Mouse (Mus musculus) intestine, embryonic 14.5 days (tissue): ENCODE results near the gene Rcan2. TPM values are rescaled to one million over a fixed set of nuclear protein-coding genes. Genes with fewer than 3 reads are reported as not detected.
A peak's percentile ranks its signal among the peaks of the same experiment; 100 is the strongest.

Experiments
- ATAC-seq: fragments of 200-750 bp; cut with Nextera tagmentation; replicated peaks from 2 replicates; pipeline ENCODE4 v1.8.0; 2017; ENCODE audit warnings: low read depth, moderate number of reproducible peaks, moderate TSS enrichment, moderate library complexity; ENCODE audit not compliant: low FRiP score, low TSS enrichment
- DNase-seq: peaks from one replicate; pipeline ENCODE4 v3.0.0-alpha.2; 2018; ENCODE audit warnings: low spot score
- H3K27ac ChIP-seq: fragments of 300-500 bp; sonication (generic); 2 replicates; pipeline ENCODE4 v1.5.1; 2014; ENCODE audit warnings: low read depth, mild to moderate bottlenecking, control low read depth
- H3K27me3 ChIP-seq: fragments of 300-500 bp; sonication (generic); replicated peaks from 2 replicates; pipeline ENCODE4 v1.6.1; 2014; ENCODE audit warnings: low read length, control low read depth; ENCODE audit not compliant: control insufficient read depth, insufficient read depth
- H3K36me3 ChIP-seq: fragments of 300-500 bp; sonication (generic); 2 replicates; pipeline ENCODE4 v1.6.1; 2014; ENCODE audit warnings: low read length, control low read depth; ENCODE audit not compliant: control insufficient read depth, insufficient read depth
- H3K4me1 ChIP-seq: fragments of 300-500 bp; sonication (generic); replicated peaks from 2 replicates; pipeline ENCODE4 v1.6.1; 2014; ENCODE audit warnings: low read length, control low read depth, mixed read lengths; ENCODE audit not compliant: control insufficient read depth, insufficient read depth
- H3K4me2 ChIP-seq: fragments of 300-500 bp; sonication (generic); 2 replicates; pipeline ENCODE4 v1.6.1; 2014; ENCODE audit warnings: low read length
- H3K4me3 ChIP-seq: fragments of 300-500 bp; sonication (generic); 2 replicates; pipeline ENCODE4 v1.5.1; 2014; ENCODE audit warnings: low read depth, low read length, control low read depth, mixed read lengths
- H3K9ac ChIP-seq: fragments of 300-500 bp; sonication (generic); 2 replicates; pipeline ENCODE4 v1.6.1; 2014; ENCODE audit warnings: mild to moderate bottlenecking, low read length
- H3K9me3 ChIP-seq: fragments of 300-500 bp; sonication (generic); 2 replicates; pipeline ENCODE4 v1.6.1; 2016; ENCODE audit warnings: low read length, control low read depth; ENCODE audit not compliant: control insufficient read depth
- WGBS: fragments of 180-500 bp; shearing (Covaris S2); extraction: QIAGEN DNeasy Blood & Tissue Kit; methylation state at CpG from one replicate; pipeline ENCODE4 v1.1.7; 2014; 5-methylcytosine and 5-hydroxymethylcytosine counted together
- polyA plus RNA-seq: library from polyadenylated mRNA; unstranded; fragments of >200 nt; fragmentation: Nextera tagmentation; extraction: Ambion mirVana; gene quantifications from 2 replicates; pipeline ENCODE4 v1.2.1, GENCODE M21; 2014

Rcan2 gene
- polyA plus RNA-seq, 1 experiment from 2014 or later: 7.1 TPM

DNA sequence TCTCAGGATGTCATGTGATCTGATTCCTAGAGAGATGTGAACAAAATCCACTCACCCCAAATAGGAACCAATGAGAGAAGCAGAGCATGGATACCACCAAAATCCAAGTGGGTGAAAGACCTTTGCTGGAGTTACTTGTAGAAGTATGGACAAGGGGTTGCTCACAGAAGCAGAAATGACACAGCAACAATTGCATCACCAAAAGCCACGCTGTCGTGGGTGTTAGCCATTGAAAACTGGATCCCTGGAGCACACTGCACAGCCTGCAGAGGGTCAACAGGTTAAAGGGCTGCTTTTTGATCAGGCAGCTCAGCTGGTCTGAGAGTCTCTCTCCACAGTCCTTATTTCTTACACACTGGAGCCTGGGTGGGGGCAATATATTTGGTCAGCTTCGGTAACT is 274.4 kb downstream of the Rcan2 start:
- no peaks in the 10 kb centered on the region for H3K9me3 ChIP-seq
- H3K4me3 ChIP-seq: no peak overlapping the region
- no peak for DNase-seq
- no peaks in the 10 kb centered on the region for H3K36me3 ChIP-seq
- no peaks in the 10 kb centered on the region for H3K27me3 ChIP-seq
- H3K4me1 ChIP-seq: no peaks in the 10 kb centered on the region
- no peak overlapping the region for H3K9ac ChIP-seq
- no peak for ATAC-seq
- no peak overlapping the region for H3K4me2 ChIP-seq
- WGBS: 86% methylated on average over 3 of the region's 3 CpGs
- no peak overlapping the region for H3K27ac ChIP-seq

DNA sequence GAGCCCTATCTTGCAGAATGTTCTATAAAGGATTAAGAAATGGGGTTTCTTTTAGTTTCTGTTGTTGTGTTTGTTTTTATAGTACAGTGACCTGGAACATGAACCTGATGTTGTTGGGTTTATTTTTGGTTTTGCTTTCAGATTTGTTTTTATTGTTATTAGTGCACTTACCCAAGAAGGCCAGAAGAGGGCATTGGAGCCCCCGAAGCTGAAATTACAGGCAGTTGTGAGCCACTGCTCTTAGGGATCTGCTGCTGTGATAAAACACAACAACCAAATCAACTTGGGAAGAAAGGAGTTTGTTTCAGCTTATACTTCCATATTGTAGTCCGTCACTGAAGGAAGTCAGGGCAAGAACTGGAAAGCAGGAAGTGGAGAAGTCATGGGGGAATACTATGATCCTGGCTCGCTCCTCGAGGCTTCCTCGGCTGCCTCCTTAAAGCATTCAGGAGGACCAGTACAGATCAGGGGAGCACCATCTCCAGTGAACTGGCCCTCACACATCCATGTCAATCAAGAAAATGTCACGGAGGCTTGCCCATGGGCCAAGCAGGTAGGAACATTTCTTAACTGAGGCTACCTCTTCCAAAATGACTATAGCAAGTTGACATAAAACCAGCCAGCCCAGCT is 275.0 kb downstream of the Rcan2 start:
- Histone ChIP-seq H3K4me3 (no peak overlapping the region), H3K36me3 (no peaks in the 10 kb centered on the region), H3K4me2 (no peak overlapping the region), H3K27ac (no peak overlapping the region), H3K9me3 (no peaks in the 10 kb centered on the region), H3K4me1 (no peaks in the 10 kb centered on the region), H3K9ac (no peak overlapping the region), H3K27me3 (no peaks in the 10 kb centered on the region)
- 58% methylated on average over 6 of the region's 6 CpGs for WGBS
- ATAC-seq (no peak), DNase-seq (no peak)

DNA sequence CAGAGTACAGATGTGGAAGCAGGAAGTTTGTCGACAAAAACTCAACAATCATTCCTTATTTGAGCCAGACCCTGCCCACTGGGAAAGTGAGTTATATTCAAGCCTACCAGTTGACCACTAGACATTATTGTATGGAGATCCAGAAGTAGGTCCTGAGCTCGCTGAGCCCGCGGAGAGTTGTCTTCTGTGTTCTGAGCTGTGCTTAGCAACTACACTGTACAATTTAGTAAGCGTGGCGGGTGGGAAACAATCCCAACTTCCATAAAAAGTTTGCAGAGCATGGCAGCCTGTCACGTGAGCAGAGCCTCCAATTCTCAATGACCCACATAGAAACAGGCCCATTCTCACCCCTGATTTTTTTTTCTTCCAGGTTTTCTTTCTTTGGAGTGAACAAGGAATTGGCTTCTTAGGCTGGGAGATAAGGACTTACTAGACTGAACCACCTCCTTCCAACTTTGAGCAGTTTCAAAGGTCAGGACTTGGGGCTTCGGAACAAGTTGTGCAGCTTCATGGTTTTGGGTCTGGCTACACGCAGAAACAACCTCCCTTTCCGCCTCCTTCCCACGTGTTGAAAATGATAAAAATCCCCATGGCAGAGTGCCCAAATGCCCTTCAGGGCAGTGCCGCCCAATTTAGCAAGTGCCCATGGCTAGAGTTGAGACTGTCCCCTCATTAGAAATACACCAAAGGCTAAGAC is 276.1 kb downstream of the Rcan2 start:
- no peak overlapping the region for H3K4me2 ChIP-seq
- 79% methylated on average over 12 of the region's 12 CpGs for WGBS
- no peak overlapping the region for H3K9ac ChIP-seq
- no peaks in the 10 kb centered on the region for H3K27me3 ChIP-seq
- no peaks in the 10 kb centered on the region for H3K4me1 ChIP-seq
- no peaks in the 10 kb centered on the region for H3K9me3 ChIP-seq
- no peak overlapping the region for H3K4me3 ChIP-seq
- no peak overlapping the region for H3K27ac ChIP-seq
- no peaks in the 10 kb centered on the region for H3K36me3 ChIP-seq
- DNase-seq (no peak), ATAC-seq (no peak)

DNA sequence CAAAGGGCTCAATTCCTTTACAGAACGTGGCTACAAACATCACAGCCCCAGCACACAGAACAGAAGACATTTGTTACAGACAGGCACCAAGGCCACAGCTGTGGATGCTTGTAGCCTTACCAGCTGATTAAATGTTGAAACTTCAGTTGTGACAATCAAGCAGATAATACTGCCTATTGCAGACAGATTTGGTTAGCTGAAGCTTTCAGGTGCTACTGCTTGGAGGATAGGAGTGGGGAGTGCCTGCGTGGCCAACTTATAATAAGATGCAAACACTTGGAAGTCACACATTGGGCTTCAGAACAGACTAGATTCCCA is 276.7 kb downstream of the Rcan2 start:
- H3K27ac ChIP-seq: no peak overlapping the region
- no peaks in the 10 kb centered on the region for H3K9me3 ChIP-seq
- H3K9ac ChIP-seq: no peak overlapping the region
- 72% methylated on average over 2 of the region's 2 CpGs for WGBS
- no peaks in the 10 kb centered on the region for H3K4me1 ChIP-seq
- no peak overlapping the region for H3K4me2 ChIP-seq
- H3K36me3 ChIP-seq: no peaks in the 10 kb centered on the region
- no peaks in the 10 kb centered on the region for H3K27me3 ChIP-seq
- ATAC-seq (no peak), DNase-seq (no peak)
- H3K4me3 ChIP-seq: no peak overlapping the region

DNA sequence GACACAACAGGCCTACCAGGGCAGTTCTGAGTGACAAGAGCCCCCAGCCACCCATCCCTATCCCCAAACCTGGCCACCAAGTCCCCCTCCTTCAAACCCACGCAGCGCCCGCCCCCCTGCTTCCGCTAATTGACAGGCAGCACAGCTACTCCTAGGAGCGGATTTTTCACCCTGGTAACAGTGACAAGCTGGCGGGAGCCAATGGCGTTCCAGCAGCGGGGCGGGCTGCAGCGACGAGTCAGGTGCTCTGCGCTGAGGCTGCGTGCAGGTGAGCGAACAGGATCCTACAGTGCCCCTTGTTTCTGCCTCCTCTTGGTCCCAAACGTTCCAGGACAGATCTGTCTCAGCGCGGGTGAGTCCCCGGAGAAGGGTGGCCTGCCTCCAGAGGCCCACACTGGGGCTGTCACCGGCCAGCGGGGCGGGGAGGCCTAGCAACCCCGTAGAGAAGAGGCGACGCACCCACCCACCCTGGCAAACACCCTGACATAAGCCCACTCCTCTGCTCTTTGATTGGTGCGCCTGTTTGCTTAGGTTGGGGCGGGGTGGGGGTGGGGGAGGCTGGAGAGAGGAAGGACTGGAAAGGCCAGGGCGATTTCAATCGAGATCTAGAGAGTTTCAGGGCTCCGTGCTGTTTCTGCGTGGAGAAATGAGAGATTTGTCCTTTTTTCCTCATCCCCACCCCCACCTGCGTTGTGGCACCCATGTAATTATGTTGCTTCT is 277.6 kb downstream of the Rcan2 start, which contains the start of gene Enpp5:
Gene Enpp5, plus strand, starts transcription at position 183 of the 720 bp plus-strand sequence.
- Histone ChIP-seq H3K9me3 (no peaks in the 10 kb centered on the region), H3K4me2 (peak within 1 kb of the TSS; percentile 63), H3K4me1 (no peaks in the 10 kb centered on the region), H3K9ac (peak within 1 kb of the TSS; percentile 51), H3K27ac (peak within 1 kb of the TSS; percentile 73), H3K27me3 (no peaks in the 10 kb centered on the region), H3K4me3 (peak within 1 kb of the TSS; percentile 59), H3K36me3 (no peaks in the 10 kb centered on the region)
- DNase-seq: peak; percentile 86
- peak; percentile 97 for ATAC-seq
- 1% methylated on average over 31 of the region's 31 CpGs for WGBS

DNA sequence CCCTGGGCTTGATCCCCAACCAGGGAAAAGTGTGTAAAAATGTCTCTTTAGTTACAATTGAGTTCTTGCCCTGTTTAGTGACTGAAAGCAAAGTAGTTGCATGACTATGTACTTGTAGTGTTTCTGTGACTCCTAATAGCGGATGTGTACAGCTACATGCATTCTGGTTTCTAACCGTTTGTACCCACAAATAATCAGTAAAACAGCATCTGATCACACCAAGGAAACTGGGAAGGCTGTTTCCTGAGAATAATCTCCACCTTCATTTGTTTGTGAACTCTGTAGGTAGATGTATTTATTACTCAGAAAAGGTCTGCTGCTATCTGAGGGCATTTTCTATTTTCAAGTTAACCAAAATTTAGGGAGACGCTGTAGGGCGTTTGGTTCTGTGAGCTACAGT is 282.0 kb downstream of the Rcan2 start:
- Histone ChIP-seq H3K9ac (no peak overlapping the region), H3K27ac (no peak overlapping the region), H3K4me1 (no peaks in the 10 kb centered on the region), H3K4me2 (no peak overlapping the region), H3K27me3 (no peaks in the 10 kb centered on the region), H3K36me3 (0 out of 2 replicates have a peak, but pooled peaks cover 8% of the 10 kb centered on the region), H3K9me3 (no peaks in the 10 kb centered on the region), H3K4me3 (no peak overlapping the region)
- peak; percentile 28 for DNase-seq
- 88% methylated on average over 4 of the region's 4 CpGs for WGBS
- ATAC-seq: no peak

DNA sequence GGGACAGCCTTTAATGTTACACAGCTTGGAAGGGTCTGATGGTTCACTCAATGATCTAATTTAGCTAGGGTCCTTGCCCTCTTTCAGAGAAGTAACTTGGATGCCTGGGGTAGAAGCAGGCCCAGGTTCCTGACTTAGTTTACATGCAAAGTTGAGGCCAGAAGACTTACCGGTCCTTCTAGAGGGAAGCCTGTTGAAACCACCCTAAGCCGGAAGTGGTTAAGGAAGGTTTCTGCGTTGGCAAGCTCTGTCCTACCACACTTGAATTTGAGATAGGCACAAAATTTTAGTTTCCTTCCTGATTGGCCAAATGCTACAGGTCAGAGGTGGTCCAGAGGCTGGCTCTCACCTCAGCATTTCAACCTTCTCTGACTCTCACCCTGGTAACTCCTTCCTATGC is 287.1 kb downstream of the Rcan2 start:
- Histone ChIP-seq H3K4me1 (no peaks in the 10 kb centered on the region), H3K27ac (no peak overlapping the region), H3K4me3 (no peak overlapping the region), H3K4me2 (no peak overlapping the region), H3K27me3 (no peaks in the 10 kb centered on the region), H3K36me3 (0 out of 2 replicates have a peak, but pooled peaks cover 8% of the 10 kb centered on the region), H3K9me3 (no peaks in the 10 kb centered on the region), H3K9ac (no peak overlapping the region)
- DNase-seq (peak; percentile 16), ATAC-seq (no peak)
- WGBS: 95% methylated on average over 3 of the region's 3 CpGs
